Mouse (Mus musculus) heart, adult 18-20 months (tissue): ENCODE data around the gene Arhgdia. TPM values are rescaled to one million over a fixed set of nuclear protein-coding genes. Genes with fewer than 3 reads are reported as not detected.

Experiments used
- DNase-seq, 2 experiments: peaks; one replicate each; pipeline ENCODE4 v3.0.0; 2021 to 2022; ENCODE audit warnings: mixed read lengths in 1 of 2
- total RNA-seq, 2 experiments: library from RNA; stranded (reverse); gene quantifications; 2 replicates each; pipeline ENCODE4 v1.2.3; 2021

Gene Arhgdia
- total RNA-seq, 2 experiments from 2014 or later: 133 to 144 TPM

- DNase-seq: peak; percentile 64 to 68
Observed at GRCm38 (mm10) chr11:120554834-120555233, 26.6 kb downstream of the Arhgdia start.

GRCm38 (mm10) chr11:120552736-120553135, 28.7 kb downstream of the Arhgdia start:
- no peak for DNase-seq

DNA sequence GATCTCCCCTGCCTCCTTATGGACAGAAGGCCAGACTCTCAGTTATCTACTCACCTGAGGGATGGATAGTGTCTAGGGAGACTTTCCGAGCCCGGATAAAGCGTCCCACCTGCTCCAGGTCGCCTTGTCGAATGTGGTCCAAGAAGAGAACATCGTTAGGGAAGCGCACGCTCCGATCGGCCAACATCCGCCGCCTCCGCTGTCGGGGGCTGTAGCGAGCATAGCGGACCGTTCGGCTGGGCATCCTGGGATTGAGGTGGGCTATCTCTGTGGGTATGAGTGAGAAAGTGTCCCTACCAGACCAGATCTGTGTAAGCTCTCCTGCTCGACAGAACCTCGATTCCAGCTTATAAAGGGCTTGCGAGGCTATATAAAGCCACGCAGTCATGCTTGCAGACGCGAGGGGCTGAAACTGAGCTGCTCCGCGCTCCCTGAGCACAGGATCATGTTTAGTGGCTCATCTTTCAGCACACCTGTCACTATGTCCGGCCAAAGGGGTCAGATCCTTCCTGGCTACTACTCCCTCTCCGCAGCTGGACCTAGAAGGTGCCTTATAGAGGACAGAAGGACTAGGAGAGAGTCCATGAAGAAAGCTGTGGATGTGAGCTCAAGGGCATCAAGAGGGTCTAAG, 30.5 kb downstream of the Arhgdia start, which contains the start of gene Ppp1r27:
Ppp1r27 (minus strand) TSS at position 323 of the 631 bp plus-strand sequence.
- no peak for DNase-seq

DNA sequence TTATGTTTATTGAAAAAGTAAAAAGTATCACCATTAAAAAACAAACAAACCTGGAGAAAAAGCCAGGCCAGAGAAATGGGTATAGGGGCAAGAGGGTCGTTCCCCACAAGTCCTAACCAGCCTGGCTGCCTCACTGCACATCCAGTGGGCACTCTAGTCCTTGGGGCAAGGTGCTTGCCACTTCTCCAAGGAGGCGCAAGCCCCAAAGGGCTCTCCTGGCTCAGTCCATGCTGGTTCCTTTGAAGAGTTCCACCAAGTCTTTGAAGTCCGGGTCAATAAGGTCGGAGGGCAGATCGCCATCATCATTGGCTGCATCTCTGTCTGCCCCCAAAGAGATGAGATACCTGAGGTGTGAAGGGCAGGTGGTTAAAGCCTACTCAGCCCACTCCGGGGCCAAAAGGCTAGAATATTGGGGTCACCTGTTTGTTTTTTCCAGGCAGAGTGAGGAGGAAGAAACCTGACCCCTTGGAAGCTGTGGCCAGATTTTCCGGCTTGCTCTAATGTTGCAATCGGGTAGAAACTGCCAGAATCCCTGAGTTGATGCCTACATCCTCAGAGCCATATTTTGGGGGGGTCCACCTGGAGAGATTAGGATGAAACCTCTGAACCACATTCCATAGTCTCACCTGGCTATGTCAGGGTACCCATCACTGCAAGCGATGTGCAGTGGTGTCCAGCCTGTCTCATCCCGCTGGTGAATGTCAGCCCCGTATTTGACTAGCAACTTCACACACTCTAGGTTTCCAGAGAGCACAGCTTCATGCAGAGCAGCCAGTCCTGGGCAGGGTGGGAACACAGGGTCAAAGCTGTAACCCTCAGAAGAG, 31.2 kb downstream of the Arhgdia start:
- peak in 1 of 2 experiments; percentile 36 for DNase-seq

DNA sequence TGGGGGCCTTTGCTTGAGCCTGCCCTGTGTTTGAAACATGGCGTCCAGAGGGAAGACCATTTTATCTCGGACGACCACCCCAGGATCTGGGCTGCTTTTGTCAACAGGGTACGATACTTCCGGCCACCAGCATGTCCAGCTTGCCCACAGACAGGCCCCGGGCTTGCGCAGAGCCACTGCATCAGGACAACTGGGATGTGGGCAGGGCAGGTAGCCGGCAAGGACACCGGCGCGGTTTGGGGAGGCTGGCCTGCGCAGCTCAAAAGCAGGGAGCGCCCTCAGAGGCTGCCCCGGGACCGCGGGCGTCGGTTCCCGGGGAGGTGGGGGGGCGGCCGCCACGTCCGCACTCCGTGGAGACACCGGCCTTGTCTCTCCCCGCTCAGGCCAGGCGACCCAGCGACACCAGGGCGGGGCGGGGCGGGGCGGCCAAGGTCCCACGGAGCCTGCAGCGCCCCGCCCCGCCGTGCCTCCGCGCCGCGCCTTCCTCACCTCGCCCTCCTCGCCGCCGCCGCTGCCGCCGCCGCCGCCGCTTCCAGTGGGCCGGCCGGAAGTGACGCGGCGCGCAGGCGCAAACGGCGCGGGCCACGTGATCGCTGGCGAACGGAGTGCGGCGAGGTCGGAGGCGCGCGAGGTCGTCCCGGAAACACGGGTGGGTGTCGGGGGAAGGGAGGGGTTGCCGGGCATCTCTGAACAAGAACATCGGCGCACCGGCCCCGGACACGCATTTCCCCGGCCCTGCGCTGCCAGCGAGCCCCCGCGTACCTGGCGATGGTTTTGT, 32.1 kb downstream of the Arhgdia start, which contains the start of gene Mcrip1:
Mcrip1 (minus strand) TSS at position 560 of the 778 bp plus-strand sequence.
- peak; percentile 95 to 96 for DNase-seq

- DNase-seq: no peak
Observed at GRCm38 (mm10) chr11:120548786-120549167, 32.6 kb downstream of the Arhgdia start.

- no peak for DNase-seq
Observed at GRCm38 (mm10) chr11:120548214-120548613, 33.2 kb downstream of the Arhgdia start.

DNA sequence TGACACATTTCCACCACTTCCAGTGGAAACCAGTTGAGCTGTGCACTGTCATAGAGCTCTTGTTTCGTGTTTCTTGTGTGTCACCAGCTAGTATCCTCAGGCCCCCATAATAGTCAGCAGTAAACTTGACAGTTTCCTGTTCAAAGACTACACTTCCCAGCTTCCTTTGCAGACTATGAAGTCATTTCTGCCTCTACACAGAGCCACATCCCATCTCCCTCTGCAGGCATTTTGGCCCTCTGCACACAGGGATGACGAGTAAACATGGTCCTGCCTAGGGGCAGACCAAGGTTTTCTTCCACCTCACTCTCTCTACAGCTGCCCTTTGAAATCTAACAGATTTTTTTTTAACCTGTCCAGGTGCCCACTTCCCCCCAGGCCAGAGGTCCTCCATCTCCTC, 34.0 kb downstream of the Arhgdia start:
- no peak for DNase-seq

GRCm38 (mm10) chr11:120545964-120546363, 35.5 kb downstream of the Arhgdia start:
- no peak for DNase-seq

GRCm38 (mm10) chr11:120542376-120542775, 39.0 kb downstream of the Arhgdia start:
- no peak for DNase-seq

DNA sequence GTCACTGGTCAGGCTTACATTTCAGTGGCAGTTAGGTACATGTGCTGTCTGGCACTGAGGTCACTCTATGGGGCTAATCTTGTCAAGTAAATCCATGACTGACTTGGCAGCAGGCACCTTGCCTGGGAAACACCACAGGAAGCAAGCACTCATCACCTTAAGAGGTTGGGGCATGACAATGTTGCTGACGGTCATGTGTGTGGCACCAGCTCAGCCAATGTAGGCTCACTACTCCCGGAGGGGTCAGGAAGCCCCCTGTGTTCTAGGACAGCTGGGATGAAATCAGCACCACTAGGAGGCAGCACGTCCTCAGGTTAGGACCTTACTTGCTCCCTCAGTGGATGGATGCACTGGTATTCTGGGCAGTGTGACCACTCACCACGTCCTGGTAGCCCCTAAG, 39.5 kb downstream of the Arhgdia start:
- DNase-seq: peak; percentile 61 to 74

- no peak for DNase-seq
Observed at GRCm38 (mm10) chr11:120539285-120540014, 42.0 kb downstream of the Arhgdia start.

- no peak for DNase-seq
Observed at GRCm38 (mm10) chr11:120538955-120539284, 42.5 kb downstream of the Arhgdia start.

- peak; percentile 85 to 88 for DNase-seq
Observed at GRCm38 (mm10) chr11:120538485-120538884, 42.9 kb downstream of the Arhgdia start.

GRCm38 (mm10) chr11:120535804-120536203, 45.6 kb downstream of the Arhgdia start:
- DNase-seq: no peak

DNA sequence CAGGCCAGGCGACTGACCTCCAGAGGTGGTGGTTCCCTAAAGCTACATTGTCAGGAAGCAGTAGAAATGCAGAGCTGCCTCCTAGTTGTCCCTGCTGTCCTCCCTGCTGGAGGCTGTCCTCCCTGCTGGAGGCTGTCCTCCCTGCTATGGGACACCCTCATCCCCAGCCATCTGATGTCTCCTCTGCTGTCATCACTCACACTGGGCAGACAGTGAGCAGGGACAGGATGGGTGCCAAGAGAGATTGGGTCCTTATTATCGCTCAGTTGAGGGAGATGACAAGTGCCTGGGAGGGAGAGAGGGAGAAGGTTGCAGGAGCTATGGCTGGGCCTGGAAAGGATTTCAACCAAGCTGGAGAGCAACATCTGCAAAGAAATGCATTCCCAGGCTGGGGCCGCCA, 46.3 kb downstream of the Arhgdia start:
- no peak for DNase-seq

- no peak for DNase-seq
Observed at GRCm38 (mm10) chr11:120534093-120534492, 47.3 kb downstream of the Arhgdia start.

GRCm38 (mm10) chr11:120531646-120532045, 49.8 kb downstream of the Arhgdia start:
- no peak for DNase-seq

GRCm38 (mm10) chr11:120530085-120530964, 51.1 kb downstream of the Arhgdia start, which contains the start of gene Gcgr:
TSS of gene Gcgr (plus strand) at chr11:120530699.
- no peak for DNase-seq

DNA sequence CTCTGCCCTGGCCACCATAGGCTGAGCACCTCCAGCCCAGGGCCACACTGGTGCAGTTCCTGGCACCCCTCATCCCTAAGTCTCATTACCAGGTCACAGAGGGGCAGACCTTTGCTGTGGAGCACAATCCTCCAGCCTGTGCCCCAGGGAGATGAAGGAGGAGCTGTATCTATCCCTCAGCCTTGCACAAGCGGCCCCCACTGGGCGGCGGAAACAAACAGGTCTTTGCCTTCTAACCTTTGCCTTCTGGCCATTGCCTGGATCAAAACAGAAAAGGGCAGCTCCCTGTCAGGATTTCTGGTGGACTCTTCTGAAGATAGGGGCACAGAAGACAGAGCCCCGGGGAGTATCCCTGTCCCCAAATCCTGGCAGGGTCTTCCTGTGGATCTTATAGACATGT, 52.5 kb downstream of the Arhgdia start:
- DNase-seq: no peak
